Mouse (Mus musculus) cerebellum, adult 18-20 months (tissue): ENCODE data around the gene Tdpoz3.
"Not testable (repeated sequence)": the region's sequence is repeated elsewhere in the genome, so short reads cannot be mapped to it uniquely, and the experiment has no call there.

Source experiments
- DNase-seq, 2 experiments: peaks; one replicate each; pipeline ENCODE4 v3.0.0; 2021

The Tdpoz3 gene

GRCm38 (mm10) chr3:93825720-93826119, at the start of gene Tdpoz3:
Gene Tdpoz3, plus strand, starts transcription at chr3:93826020.
- DNase-seq: not testable (repeated sequence)

GRCm38 (mm10) chr3:93796098-93796497, 29.7 kb upstream of the Tdpoz3 start, which contains the start of gene Tdpoz4:
Gene Tdpoz4, plus strand, starts transcription at chr3:93796398.
- DNase-seq: not testable (repeated sequence)

DNA sequence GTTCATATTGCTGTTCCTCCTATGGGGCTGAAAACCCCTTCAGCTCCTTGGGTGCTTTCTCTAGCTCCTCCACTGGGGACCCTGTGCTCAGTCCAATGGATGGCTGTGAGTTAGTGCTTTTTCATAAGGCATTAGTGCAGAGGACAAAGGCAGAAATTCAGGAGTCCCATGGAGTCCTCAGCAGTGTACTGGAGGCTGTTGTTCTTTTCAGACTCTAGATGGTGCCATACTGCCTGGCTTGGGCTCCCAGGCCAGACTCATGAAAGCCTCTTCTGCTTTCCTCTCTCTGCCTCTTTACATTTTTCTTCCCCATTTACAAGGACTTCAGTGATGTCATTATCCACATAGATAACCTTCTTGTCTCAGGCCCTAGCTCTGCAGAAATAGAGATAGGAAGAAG, 12.5 kb upstream of the Tdpoz3 start:
- not testable (repeated sequence) for DNase-seq

DNA sequence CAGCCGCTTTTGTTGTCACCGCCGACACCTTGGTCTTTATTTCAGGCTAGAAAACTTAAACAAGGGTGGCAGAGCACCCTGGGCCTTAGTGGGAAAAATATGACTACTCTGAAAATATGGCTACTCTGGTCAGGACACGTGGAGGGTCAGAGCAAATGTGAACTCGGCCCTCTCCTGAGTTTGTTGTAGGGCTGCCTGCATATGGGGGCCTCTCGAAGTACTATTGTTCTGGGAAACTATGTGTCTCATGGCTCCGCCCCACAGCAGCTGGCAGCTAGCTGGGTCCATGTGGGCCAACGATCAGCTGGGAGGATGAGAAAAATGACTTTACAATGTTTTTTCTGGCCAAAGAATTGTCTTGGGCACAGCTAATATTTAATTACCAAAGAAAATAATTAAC, 33.1 kb downstream of the Tdpoz3 start:
- not testable (repeated sequence) for DNase-seq

- DNase-seq: not testable (repeated sequence)
These were observed 44.8 kb downstream of the Tdpoz3 start for GRCm38 (mm10) chr3:93870635-93871034.
